Mouse (Mus musculus) megakaryocyte progenitor cell, adult 5-6 weeks (primary cell): ENCODE results near the gene Kdsr. TPM values are rescaled to one million over a fixed set of nuclear protein-coding genes. Genes with fewer than 3 reads are reported as not detected.

ENCODE experiments used
- ATAC-seq: replicated peaks from 2 replicates; pipeline ENCODE4 v1.8.0; 2016; ENCODE audit warnings: mild to moderate bottlenecking, moderate TSS enrichment, inconsistent platforms; ENCODE audit not compliant: poor library complexity
- total RNA-seq, 2 experiments: library from RNA; stranded (forward) in 1 of 2; stranded (reverse) in 1 of 2; fragments of 157-497, 149-512 nt in 1 of 2; fragments of 200-1000 nt in 1 of 2; gene quantifications; 2 replicates each; pipeline versions ENCODE4 v1.2.3 to v1.2.4; 2015 to 2017

Gene Kdsr
- total RNA-seq (2015) (11.3 and 12.8 TPM in 2 replicates), total RNA-seq (2017) (32.4 and 36.6 TPM in 2 replicates)

DNA sequence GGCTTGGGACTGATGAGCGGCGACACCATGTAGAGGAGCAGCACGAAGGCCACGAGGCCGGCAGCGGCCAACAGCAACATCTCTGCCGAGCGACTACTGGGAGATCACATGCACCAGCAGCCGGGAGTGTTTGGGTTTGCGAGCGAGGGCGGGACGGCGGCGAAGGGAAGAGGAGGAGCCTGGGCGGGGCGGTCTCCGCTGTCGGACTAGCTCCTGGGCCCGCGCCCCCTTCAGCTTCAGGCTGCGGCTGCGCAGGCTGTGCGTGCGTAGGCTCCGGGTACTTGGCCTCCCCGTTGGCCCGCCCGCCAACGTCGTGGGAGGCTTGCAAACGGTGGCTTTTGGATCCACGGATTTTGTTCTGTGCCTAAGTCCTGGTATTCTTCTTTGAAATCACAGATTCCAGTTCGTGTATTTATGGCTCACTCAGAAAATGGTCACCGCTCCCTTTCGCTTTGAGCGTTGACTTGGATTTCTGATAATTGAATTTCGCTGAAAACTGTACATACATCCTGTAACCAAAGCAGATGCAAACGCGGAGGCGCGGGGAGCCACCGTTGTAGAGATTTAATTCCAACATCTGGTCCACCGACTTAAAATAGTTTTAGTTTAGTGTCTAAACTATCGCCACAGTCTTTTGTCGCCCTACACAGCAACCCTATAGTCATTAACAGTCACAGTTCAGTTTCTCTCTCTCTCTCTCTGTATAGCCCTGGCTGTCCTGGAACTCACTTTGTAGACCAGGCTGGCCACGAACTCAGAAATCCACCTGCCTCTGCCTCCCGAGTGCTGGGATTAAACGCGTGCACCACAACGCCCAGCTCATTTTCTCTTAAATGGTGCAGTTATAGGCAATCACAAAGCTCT, at the start of gene Kdsr:
Kdsr (minus strand) TSS at position 156 of the 864 bp plus-strand sequence.
- ATAC-seq, result peak; percentile 90

DNA sequence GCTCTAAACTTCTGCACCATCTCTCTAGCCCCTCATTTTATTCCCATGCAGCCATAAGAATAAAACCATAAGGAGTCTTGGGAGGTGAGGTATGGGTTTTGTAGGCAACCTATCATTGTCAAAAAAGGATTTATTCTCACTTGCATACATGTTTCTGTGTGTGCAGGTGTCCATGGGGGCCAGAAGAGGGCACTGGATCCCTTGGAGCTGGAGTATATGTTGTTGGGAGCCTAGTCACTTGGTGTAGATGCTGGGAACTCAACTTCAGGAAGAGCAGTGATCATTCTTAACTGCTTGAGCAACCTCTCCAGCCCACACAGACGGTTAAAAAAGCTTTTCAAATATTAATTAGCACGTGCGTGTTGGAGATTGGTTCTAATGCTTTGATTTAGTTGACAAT, 40.4 kb upstream of the Kdsr start:
- ATAC-seq, result 0 out of 2 replicates have a peak, but pooled peaks have one; percentile 20

DNA sequence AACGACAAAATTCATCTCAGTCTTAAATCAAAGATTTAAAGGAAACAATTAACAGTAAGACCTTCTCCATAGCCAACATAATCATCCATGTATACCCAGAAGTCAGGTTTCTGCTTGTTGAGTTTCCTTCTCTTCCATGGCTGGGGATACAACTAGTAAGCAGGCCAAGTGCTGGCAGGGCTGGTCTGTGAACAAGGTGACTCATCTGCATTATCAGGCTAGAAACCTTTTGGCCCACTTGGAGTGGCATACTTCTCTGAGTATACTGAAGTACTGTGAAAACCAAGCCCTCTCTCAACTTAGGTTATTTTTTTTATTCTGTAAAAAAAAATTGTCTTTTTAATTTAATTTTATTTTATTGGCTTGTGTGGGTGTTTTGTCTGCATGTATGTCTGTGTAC, 39.9 kb upstream of the Kdsr start:
- ATAC-seq, result no peak

DNA sequence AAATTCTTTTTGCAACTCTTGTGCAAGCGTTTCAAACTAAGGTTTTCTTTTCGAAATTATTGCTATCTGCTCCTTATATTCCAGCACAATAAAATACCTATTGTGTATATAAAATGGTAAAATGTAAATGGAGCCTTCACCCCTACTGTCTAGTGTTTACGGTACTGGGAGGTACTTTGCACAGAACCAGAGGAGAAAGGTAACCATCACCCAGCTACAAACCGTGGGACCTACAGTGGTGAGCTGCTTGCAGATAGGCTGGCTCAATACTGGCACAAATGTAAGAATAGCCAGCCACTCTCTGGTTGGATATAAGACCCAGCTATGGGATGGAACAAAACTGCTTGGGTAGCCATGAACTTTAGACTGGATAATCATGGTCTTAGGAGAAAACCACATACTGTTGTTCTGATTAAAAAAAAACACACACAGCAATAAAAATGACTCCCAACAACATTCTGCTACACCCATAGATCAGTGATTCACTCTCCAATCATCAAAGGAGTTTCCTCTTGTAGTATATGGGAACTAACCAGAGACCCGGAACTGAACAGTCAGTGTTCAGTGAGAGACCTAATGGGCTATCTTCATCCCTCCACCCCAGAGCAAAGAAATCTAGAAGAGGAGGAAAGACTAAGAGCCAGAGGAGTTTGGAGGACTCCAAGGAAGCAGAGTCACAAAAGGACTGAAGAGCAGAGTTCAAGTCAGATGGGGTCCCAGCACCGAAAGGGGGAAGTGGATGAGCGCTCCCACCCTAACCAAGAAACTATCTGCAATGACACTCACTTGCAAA, 37.7 kb upstream of the Kdsr start:
- peak; percentile 11; the same call in 1 of the 2 replicates for ATAC-seq

DNA sequence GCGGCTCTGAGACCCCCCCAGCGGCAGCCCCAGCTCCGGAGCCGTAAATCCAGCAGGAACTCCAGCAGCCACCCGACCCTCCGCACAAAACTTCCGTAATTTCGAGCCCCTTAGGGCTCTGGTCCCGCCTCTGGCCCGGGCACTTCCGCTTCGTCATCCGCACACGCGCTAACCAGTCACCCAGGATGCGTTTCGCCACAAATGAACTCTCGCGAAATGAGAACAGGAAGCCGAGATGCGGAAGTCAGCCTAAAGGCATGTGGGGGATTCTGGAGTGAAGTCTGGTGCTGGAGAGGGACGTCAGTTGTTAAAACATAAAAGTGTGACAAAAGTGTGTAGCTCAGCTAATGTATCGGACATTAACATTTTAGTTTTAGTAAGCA, 37.0 kb upstream of the Kdsr start, which contains the start of gene Vps4b:
Vps4b (minus strand) TSS at position 187 of the 383 bp plus-strand sequence.
- ATAC-seq, result peak; percentile 96

DNA sequence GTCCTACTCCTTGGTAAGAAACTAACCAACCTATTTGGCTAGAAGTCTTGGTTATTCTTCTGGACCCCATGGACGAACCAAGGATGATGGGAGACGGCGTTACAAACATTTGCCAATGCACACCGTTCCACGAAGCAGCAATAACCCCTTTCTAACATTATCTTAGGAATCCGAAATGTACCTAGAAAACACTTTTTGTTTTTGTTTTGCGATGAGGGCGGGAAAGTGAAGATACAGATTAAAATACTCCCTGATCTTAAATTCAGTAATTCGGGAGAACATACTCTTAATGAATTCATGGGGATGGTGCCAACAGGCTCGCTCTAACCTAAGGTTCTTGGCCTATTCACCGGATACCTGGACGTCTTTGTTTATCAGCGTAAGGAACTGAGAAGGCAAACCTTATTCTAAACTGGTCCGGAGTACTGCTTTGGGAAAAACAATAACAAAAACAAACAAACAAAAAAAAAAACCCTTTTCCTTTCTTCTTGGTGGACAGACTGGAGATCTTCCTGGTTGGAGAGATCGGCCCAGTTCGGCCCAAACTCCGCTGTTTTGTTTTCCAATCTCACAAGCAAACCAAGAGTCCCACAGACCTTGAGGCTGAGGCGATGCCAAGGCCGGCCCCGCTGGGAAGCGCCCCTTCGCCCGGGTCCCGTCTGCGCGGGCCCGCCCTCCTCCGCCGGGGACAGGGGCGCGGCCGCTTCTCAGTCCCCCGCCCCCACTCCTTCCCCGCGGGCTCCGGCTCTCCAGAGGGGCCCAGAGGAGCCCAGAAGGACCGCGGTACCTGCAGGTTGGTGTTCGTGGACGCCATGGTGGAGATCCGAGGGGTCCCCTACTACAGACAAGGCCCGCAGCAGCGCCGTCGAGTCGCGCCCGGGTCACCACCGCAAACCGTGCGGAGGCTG, 36.4 kb upstream of the Kdsr start:
- peak; percentile 59 for ATAC-seq

DNA sequence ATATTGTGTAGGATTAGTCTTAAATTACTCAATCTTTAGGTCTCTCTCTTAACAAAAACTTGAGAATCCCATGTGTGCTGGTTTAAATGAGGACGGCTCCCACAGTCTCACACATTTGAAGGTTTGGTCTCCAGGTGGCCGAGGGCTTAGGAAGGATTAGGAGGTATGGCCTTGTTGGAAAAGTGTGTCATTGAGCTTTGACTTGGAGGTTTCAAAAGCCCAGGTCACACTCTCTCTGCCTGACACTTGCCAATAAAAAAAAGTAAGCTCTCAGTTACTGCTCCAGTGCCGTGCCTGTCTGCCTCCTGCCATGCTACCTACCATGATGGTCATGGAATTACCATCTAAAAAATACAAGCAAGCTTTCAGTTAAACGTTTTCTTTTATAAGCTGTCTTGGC, 15.4 kb upstream of the Kdsr start:
- no peak for ATAC-seq

DNA sequence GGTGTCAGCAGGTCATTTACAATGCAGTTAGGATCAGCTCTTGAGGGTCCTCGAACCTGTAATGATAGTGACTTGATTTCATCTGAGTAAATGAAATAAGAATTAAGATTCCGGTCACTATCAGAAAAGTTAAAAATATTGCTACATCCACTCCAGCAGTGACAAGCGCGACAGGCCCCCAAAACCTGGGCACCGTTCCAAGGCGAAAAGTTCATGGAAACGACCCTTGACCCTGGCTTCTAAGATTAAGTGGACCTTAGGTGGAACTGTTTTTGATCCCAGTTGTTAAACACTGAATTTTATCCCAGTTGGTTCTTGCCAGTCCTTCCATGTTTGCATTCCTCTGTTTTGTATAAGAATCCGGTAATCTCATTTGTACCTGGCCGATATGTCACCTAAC, 14.6 kb upstream of the Kdsr start:
- no peak for ATAC-seq

DNA sequence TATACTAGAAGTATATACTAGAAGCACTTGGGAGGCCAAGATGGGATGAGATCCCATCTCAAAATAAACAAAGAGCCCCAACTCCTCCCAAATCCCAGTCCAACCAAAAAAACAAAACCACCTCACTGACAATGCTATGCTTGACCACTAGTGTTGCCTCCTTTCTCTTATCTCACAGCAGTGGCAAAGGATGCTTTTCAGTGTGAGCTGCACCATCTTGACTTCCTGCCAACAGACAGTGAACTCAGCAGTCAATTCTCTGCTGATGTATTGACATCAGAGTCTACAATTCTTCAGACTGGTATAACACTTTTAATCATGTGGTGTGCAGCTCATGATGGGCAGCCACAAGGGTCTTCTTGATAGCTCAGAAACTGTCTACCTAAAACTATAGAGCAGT, 9.2 kb upstream of the Kdsr start:
- peak; percentile 60 for ATAC-seq

DNA sequence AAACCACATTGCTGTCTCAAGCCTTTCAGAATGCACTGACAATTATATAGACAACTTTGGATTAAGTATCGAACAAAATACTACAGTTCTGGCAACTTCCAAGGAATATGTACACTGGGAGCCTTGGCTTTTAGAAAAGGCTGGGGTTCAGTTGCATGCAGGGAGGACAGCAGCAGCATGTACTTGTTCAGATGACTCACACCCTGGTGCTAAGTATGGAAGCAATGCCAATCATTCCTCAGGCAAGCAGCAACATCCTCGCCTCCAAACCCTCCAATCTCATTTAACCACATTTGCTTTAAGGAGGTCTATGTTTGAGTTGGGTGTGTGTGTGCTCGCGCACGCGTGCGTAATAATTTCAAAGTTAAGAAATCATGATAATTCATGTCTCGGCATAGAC, 6.2 kb upstream of the Kdsr start:
- no peak for ATAC-seq

DNA sequence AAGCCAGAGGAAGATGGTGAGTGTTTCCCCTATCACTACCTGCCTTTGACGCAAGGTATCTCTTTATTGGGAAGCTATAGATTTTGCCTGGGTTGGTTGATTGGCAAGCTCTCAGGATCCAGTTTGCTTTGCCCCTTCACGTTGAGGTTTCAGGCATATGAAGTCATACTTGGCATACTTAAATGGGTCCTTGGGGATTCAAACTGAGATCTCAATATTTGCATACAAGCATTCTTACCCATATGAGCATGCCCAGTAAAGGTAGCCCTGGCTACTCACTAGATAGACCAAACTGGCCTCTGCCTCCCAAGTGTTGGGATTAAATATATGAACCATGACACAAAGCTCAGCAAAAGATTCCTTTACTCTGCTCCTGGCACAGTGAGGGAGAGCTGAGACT, 5.3 kb upstream of the Kdsr start:
- ATAC-seq, result no peak

DNA sequence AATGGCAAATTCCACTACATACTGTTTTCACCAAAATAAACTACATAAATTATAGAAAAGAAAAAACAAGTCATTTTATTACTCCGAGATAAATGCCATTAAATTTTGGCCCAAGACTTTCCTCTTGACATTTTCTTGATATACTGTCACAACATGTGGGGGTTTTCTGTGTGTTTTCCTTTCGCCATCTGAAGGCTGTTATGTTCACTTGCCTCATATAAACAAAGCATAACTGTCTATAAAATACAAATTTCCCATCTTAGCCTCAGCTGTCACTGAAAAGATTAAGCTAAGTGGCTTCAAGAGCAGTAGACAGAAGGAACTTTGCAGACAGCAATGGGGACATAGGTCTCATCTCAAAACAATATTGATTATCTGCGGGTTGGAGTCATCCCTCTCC, 4.8 kb upstream of the Kdsr start:
- no peak for ATAC-seq

DNA sequence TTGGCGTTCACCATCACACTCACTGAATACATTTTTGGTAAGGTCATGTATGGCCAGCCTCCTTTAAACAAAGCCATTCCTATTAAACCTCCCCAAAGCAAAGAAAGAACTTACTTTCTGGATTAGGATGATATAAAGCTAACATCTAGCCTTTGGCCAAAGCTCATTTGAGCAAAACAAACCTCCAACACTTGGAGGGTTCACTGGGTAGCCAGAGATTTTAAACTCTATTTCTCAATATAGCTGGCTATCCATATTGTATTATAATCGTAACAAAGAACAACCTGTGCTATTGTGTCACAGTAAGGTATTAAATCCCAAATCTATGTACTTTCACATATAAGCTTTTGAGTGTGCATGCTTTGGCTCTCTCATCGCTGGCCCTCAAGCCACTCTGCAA, 1.2 kb upstream of the Kdsr start:
- no peak for ATAC-seq

DNA sequence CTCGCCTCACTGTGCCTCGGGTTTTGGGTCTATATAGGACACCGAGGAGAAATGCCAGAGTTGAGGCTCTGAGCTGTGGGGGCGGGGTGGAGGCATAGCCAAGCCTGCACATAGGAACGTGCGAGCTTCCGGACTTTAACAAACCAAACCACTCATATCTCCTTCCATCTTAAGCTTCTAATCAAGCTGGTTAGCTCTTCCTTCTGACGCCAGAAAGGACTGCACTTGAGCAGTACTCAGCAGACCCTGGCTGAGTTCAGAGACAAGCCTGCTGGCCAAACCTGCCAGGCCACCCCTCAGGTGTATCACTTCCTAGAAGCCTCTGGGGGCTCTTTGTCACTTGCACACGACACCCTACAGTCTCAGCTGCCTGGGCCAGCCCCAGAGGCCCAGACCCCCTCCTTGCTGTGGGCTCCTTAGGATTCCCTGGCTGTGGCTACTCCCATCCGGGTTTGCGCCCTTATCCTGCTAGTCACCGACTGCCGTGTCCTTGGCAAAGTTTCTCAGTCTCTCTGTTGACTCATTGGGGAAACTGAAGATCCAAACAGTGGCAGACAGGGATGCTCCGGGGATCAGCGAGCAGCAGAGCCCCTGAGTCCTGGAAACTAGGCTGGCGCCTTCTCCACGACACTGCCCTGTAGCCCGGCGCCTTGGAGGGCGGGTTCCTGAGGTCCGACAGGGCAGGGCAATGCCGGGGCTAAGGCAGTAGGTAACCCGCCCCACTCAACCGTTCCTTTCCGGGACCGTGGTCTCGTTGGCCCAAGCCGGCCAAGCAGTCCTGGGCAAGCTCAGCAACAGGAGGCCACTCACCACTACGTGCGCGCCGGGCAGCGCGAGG, 574 bp downstream of the Kdsr start:
- ATAC-seq, result peak; percentile 40

DNA sequence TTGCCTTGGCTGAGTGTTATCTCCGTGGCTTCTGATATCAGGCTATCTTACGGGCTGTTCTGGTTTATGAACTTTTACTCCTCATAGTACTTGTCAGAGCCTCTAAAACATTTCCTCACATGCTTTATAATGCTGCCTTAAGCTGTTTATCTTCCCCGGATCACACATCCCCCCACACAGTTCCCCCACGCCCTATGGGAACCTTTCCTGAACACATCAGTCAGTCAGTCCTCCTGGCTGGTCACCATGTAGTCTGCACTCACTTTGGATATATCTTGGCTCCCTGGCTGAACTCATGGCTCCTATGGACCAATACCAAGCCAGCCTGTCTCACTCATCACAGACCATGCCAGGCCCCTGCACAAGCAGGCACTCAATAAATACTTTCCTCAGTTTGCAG, 2.9 kb downstream of the Kdsr start:
- ATAC-seq, result no peak

DNA sequence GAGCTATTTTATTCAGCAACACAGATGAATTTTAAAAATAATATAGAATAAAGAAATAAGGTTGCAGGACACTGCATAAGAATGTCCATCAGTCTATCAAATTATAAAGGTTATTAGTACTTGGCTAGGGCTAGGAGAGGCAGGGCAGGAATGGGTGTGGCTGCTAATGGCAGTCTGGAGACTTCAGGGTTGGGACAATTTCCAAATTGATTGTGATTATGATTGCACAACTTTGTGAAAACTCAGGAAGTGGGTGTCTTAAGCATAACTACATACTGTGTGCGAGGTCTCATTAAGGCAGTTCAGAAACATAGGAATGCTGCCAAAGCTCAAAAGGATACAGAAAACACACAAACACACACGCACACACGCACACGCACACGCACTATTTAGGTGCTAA, 7.5 kb downstream of the Kdsr start:
- ATAC-seq, result peak; percentile 57; the same call in 1 of the 2 replicates

DNA sequence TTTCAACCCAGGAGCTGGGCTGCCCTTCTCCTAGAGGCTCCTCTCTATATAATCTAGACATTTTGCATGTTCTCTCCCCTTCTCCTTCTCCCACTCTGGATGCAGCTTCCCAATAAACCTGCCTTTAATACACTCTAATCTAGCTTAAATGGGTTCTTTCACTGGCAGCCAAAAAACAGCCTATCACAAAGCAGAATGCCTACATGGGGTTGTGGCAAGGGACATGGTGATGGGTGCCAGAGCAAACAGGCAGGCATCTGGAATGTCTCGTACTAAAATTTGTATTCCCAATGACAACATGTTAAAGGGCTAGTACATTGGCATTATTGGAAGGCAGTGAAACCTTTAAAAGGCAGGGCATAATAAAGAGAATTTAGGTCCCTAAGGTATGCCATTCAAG, 8.9 kb downstream of the Kdsr start:
- ATAC-seq, result no peak

DNA sequence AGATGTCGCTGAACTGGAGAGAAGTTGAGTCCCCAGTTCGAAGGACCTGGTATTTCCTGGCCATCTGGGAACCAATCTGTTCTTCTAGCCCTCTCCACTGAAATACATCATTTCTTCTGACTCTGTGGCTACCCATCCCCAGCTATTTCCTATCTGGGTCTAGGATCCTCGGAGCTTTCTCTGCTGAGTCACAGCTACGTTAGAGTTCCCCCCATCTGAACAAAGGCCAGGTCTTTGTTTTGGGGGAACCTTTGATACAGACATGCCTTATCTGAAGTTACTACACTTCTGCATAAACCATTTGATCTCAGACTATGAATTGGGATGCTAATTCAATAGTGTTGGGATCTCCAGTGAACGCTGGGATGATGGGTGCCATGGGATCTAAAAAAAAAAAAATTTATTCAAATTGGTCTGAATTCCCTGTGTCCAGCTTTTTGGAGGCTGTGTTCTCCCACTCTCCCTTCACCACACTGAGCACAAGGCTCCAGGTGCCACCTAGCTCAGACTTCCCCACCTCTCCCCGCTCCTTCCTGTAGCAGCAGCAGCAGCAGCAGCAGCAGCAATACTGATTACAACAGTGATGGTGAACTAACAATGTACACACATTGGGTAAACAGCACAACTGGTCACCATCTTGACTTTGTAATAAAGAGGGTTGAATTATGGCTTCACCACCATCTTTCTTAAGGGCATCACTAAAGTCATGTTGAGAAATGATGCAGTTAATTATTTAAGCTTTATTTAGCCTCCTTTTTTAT, 10.8 kb downstream of the Kdsr start:
- ATAC-seq, result peak; percentile 82

DNA sequence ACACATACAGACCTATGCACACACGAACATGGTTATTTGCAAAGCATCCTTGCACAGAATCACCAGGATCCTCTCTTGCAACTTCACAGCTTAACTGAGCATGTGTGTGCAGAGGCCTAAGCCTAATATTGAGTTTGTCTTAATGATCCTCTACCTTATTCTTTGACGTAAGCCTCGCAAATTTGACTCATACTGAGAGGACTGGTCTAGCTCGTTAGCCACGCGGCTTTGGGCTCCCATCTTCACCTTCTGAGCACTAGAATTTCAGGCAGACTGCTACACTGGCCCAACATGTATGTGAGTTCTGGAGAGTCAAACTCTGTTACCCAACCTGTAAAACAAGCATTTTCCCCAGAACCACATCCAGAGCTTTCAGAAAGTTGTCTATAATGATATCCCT, 16.5 kb downstream of the Kdsr start:
- no peak for ATAC-seq
